Mouse (Mus musculus) embryonic fibroblast, embryonic 13.5 days (primary cell): ENCODE measurements around the gene Hunk.

Source experiments
- CTCF ChIP-seq: IDR thresholded peaks from 2 replicates; pipeline ENCODE4 v1.5.1; 2011; ENCODE audit warnings: mild to moderate bottlenecking, control low read depth, low read length, moderate library complexity, borderline replicate concordance; ENCODE audit not compliant: insufficient read depth
- POLR2A ChIP-seq: IDR thresholded peaks from 2 replicates; pipeline ENCODE4 v1.6.1; 2011; ENCODE audit warnings: low read depth, mild to moderate bottlenecking, control low read depth, low read length, moderate library complexity

DNA sequence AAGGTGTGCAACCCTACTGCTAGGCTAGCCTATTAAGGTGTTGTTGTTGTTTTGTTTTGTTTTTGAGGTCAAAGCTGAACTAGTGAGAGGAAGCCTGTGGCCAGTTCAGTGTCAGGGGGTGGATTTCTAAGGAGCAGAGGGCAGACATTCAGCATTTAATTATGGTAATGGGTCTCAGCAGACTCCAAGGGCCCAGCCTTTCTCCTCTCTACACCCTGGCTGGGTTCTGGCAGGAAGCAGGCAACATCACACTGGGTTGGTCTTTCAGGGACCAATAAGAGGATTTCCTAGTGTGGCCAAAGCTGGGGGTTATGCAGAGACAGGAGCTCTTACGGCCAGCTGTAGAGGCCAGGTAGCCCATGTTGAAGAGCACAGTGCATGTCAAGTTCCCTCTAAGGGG, 136.8 kb downstream of the Hunk start:
- no peak for TF ChIP-seq CTCF
- no peak for TF ChIP-seq POLR2A
